Mouse (Mus musculus) myocyte (in vitro differentiated cells): ENCODE measurements at regions not wholly inside any gene's neighbourhood (a gene's known extent, or its start where the extent isn't known, plus 50 kb on each side); places are given as distances from the start of the nearest gene placed in this dataset.

Experiments used
- MYOG ChIP-seq, 3 experiments: IDR thresholded peaks; one replicate each; pipeline ENCODE4 v1.6.1; 2011; ENCODE audit warnings: control low read depth in 2 of 3, low read depth in 2 of 3, mild to moderate bottlenecking in 2 of 3; ENCODE audit not compliant: insufficient read length in 2 of 3, control insufficient read depth in 1 of 3, insufficient read depth in 1 of 3
- POLR2A ChIP-seq: IDR thresholded peaks from one replicate; pipeline ENCODE4 v1.6.1; 2011; ENCODE audit warnings: low read depth, mild to moderate bottlenecking, control low read depth, moderate library complexity; ENCODE audit not compliant: insufficient read length
- USF1 ChIP-seq: IDR thresholded peaks from one replicate; pipeline ENCODE4 v1.6.1; 2011; ENCODE audit warnings: low read depth, mild to moderate bottlenecking, control low read depth, moderate library complexity

GRCm38 (mm10) chr12:106291476-106292046 lies 281.5 kb downstream of the Vrk1 start:
- TF ChIP-seq USF1 (no peak), MYOG (IDR thresholded peaks at IDR 0.05; ENCODE audit: control insufficient read depth in 1 of 3, insufficient read depth in 1 of 3, insufficient read length in 2 of 3, low read depth in 2 of 3) (no peak), POLR2A (no peak)
